Mouse (Mus musculus) adrenal gland, postnatal 25 days (tissue): ENCODE data around the gene Rabgap1l. TPM values are rescaled to one million over a fixed set of nuclear protein-coding genes. Genes with fewer than 3 reads are reported as not detected.
A peak's percentile ranks its signal among the peaks of the same experiment; 100 is the strongest.

Source experiments
- DNase-seq: peaks from one replicate; pipeline ENCODE4 v3.0.0; 2021; ENCODE audit warnings: mixed read lengths
- total RNA-seq: library from RNA; stranded (reverse); gene quantifications from 2 replicates; pipeline ENCODE4 v1.2.3, GENCODE M21; 2021

Gene Rabgap1l
- total RNA-seq, 1 experiment from 2014 or later, result 30.0 TPM

DNA sequence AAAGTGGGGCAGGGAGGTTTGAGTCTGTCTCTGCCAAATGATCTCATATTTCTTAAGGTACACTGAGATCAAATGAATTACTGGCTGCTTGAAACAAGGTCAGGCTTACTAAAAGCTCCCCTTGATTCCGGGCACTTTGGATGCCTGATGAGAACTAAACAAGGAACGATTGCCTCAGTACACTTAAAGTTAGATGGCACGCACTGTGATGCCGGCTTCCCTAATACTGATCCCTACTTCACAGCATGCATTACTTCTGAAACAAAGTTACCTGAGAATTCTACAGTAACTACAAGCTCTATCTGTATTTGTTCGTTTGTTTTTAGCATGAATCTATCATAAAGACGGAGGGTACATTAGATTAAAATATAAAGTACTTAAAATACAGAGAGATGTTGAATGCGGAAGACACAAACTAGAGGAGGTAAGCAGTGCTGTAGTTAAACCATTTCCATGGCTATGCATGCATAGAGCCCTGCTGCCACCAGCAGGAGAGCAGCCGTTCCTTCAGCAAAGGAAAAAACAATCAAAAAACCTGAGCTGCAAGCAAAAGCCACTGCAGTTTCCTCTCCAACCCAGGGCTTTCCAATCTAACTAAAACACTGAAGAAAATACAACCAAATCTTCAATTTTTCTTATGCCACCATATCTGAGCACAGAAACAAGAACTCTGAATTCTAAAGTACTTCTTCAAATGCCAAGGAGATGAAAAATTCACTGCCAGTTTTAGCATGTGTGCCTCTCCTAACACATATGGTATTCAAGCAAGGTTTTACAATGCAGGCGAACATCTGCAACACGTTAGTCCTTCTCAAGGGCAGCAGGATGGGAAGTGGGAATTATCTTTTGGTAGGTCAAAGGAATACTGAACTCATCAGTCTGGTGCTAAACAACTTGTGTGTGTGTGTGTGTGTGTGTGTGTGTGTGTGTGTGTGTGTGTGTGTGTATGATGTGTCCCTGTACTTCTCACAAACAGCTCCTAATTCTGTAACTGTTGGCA lies 415.4 kb downstream of the Rabgap1l start:
- DNase-seq, result peak; percentile 20

DNA sequence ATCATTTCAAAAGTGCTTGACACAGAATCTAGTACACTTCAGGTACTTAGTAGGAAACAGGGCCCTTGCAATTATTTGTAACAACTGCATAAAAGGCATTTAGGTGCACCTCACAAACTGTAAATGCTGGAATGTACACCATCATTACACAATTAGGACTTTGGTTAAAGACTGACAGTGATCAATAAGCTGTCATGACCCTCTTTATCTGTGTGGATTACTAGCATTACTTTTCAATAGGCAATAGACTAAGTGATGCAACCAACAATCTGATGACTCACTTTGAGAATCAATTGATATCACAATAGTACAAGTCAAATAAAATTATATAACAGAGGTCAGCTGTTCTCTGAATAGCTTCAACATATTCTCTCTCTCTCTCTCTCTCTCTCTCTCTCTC lies 418.5 kb downstream of the Rabgap1l start:
- DNase-seq, result no peak

DNA sequence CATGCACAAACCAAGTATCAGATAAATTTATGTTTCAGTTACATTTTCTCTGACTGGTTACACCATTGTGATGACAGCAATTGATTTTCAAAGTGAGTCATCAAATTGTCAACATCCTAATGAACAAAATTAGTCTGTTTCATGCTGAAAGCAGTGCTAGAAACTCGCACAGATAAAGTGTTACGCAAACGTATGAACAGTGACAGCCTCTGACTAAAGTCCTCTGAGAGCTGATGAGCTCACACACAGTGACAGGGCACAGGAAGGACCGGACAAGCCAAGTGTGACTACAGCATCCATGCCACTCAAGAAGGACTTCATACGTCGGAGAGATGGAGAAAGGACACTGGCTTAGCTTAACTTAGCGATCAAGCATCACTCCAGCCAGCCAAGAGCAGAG lies 419.7 kb downstream of the Rabgap1l start:
- DNase-seq, result no peak

DNA sequence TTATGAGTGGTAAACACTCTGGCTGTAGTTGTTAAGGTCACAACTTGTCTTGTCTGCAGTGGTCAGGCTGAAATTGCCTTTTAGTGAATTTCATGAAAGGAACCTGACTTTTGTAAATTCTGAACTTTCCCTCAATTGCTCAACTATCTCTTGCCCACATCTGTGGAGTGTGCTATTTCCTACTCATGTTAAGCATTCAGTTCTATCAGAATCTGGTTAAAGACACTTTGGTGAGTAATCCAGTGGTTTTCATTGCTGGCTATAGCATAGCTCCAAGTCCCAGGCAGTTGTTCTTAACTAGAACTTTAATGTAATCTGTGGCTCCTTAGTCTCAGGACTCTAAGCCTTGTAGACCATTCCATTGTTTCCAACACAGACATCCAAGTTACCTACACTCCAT lies 421.3 kb downstream of the Rabgap1l start:
- no peak for DNase-seq

DNA sequence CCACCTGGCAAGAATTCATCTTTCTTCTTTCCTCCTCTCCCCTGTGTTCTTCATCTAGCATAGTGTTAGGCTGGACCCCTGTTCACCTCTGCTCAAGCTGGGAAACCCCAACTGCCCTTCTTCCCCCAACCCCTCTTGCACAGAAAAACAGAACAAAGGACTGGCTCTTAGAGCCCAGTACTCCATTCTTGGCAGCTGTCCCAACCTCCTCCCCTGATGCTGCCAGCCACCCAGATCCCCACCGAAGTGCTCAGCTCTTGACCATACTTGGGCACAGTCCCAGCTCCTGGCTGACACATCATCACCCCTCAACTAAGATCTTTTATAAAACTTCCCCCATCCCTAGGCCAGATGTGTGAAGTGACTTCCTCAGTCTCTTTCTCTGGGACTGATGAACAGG lies 422.5 kb downstream of the Rabgap1l start:
- DNase-seq, result no peak

DNA sequence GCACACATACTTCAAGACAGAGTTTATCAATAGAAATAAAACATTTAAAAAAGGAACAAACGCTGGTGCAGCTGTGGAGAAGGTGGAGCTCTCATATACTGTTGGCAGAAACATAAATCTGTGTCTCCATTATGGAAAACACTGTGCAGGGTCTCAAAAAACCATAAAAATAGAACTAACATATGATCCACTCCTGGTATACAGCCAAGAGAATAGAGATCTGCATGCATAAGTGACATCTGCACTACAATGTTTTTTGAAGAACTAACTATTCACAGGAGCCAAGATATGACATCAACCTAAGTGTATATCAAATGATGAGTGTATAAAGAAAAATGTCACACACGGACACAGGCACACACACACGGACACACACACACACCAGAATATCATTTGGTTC lies 426.4 kb downstream of the Rabgap1l start:
- DNase-seq, result no peak

DNA sequence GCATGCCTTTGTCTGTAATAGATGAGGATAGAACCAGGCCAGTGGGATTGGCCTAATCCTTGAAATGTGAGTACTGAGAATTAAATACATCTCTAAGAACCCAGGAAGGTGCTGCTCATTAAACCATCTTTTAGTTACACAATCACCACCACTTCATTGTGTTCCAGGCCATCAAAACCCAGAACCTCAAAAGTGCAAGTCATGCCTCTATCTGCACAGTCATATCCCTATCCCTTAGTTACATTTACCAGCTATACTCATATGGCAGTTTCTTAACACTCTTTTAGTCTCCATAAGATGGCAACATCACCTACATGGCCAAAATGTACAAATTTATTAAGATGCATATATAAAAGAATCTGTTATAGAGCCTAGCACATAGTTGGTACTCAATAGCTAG lies 435.7 kb downstream of the Rabgap1l start:
- no peak for DNase-seq

DNA sequence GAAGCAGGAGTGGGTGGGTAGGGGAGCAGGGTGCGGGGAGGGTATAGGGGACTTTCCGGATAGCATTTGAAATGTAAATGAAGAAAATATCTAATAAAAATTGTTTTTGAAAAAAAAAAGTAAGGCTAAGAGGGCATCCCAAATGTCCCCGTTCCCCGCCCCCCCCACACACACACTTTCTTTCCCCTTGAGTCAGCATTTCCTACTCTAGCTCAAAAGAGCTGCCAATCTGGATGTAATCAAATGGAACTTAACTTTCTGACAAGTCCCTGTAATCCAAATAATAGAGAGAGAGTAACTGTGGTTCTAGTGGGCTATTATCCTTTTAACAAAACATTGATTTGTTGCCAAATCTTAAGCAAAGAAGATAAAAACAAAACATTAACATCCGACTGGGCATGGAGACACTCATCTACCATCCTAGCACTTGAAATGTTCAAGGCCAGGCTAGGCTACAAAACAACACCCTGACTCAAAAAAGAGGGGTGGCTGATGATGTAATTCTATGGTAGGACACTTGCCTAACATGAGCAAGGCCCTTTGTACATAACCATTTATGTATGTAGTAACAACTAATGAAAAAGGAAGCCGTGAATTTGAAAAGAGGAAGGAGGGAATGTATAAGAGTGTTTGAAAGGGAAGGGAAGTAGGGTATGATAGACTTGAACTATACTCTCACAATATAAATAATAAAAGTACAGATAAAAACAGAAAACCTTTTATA lies 439.1 kb downstream of the Rabgap1l start:
- no peak for DNase-seq

DNA sequence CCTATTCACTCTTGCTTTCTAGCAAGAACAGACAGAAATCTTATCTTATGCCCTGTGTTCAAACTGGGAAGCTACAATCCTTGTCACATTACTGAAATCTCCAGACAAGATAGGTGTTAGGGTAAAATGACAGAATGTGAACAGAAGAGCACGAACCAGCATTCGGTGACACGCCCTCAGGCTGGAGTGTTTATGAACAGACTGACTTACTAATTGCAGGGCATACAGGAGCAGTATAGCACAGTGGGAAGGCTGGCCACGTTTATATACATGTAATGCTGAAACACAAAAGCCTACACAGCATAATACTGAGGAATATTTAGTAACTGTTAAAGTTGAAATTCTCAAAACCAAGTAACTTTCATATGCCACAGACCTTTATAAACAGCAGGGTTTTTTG lies 440.7 kb downstream of the Rabgap1l start:
- no peak for DNase-seq

DNA sequence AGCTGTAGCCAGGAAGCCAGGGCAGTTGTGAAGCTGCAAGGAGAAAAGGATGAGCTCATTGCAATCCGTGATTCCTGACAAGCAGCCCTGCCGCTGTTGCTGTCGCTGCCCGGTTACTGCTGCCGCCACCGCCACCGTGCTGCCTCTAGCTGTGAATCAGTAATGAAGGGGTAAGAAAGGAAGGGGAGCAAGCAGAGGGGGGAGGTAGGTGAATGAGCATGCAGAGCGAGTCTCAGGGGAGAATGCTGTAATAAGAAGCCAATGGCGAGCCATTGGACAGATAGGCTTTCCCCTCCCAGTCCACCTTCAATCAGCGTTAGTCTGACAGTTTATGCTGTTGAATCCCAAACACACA lies 441.2 kb downstream of the Rabgap1l start:
- DNase-seq, result peak; percentile 42

DNA sequence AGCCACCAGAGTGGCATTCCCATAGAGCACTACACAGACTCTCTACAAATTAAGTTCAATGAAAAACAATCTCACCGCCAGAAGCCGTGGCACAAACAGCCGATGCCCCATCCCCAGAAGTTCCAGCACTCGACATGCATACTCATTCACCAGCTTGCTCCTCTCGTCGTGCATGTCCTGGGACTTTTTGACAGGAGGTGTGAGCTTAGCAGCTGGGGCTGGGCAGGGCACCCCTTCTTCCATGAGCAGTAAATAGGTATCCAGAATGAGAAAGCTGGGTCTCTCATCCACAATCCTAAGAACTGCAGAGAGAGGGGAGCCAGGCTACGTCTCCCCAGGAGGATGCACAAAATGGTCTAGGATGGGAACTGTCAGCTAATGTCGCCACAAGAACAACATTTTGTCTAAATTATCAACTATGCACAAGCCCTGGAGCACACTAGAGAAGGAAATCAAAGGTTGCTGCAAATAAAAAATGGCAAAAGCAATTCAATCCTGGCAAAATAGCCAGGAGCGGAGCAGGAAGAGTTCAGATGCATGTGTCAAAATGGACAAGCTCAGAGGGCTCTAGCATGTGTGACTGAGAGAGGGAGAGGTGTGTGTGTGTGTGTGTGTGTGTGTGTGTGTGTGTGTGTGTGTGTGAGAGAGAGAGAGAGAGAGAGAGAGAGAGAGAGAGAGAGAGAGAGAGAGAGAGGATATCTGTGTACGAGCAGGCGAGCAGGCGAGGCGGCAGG lies 441.7 kb downstream of the Rabgap1l start:
- DNase-seq, result no peak

DNA sequence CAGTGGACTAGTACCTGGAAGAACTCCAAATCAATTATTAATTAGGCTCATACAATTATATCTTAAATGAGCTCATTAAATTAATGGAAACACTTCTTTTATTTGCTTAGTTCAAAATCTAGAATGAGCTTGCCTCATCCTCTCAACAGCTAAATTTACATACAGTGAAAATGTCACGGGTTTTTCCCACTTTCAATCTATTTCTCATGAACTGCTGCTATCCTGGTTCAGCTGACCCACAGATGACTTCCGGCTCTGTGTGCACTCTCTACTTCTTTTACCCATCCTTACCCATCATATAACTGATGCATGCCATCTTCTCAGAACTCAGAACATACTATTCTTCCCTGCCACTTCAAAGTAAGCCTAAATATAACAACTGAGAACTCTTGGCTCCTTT lies 452.4 kb downstream of the Rabgap1l start:
- no peak for DNase-seq

DNA sequence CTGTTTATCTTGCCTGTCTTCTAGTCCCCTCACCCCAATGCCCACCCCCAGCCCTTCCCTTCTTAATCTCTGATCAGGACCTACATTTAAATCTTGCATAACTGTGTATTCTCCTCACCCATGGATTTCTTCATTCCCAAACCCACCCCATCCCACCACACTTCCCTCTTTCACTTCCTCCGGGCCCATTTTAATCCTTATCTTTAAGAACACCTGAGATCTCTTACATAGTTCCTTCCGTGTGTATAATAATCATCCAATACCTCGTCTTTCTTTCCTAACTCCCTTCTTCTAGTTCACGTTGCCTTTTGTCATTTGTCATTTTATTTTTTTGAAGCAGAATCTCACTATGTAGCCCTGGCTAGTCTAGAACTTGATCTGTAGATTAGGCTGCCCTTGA lies 453.6 kb downstream of the Rabgap1l start:
- no peak for DNase-seq

DNA sequence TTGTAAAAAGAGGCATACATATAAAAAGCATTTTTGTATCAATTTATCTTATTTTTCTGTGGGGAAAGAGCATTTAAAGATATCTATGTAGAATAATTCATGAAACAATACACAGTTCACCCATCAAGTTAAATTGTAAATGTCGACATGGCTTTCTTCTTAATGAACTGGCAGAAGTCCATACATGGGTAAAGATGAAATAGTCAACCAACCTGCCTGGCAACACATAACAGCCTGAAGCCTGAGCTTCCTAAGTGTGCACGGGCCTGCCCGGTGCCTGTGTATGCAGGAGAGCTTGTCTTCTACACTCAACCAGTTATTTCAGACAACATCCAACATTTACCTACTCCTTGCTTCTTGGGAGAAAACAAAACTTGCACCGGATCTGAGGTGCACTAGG lies 458.2 kb downstream of the Rabgap1l start:
- no peak for DNase-seq

DNA sequence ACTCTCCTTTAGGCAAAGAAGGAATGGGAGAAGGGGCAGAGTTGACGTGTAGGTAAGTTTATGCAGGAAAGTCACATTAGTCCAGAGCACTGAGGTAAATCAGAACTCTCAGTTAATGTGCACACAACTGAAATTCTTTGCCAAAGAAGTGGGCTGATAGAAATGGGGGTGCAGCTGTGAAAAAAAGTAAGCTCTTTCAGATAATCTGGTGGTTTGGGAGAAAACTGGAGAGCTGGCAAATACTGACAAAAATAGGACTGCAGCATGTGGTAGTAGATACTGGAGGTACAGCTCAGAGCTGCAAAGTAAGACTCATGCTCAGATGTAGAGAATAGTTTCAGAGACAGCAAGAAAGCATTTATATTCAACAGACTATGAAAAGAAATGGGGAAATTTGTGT lies 462.2 kb downstream of the Rabgap1l start:
- no peak for DNase-seq

DNA sequence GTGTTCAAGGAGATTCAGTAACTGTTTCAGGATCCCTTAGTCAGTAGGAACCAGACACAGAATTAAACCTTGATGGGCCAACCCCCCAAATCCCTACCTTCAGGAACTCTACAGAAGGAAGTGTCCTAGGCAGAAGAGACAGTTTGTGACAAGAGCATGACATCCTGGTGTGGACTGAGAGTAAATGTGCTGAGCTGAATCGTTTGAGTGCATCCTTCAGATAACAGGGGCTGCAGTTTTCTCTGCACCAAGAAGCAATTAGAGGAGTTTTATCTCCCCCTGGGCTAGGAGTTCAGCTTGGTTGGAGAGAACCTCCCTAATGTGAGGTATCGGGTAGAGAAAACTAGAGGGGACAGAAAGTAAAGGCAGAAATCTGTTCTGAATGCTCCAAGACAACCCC lies 462.8 kb downstream of the Rabgap1l start:
- DNase-seq, result no peak

DNA sequence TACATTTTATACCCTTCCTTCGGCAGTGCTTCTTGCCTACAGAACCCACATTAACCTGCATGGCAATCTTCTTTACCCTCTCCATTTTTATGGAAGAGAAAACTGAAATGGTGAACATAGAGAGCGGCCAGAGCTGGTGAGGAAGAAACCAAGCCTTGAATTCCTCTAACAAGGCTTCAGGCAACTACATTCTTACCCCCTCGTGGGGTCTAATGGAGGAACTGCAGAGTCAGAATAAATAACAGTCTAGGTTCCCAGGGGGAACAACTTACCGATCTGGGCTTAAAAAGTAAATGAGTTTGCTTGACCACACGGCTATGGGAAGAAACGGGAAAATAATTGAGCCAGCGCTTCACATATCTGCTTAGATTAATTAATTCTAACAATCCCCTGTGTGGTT lies 463.2 kb downstream of the Rabgap1l start:
- no peak for DNase-seq

DNA sequence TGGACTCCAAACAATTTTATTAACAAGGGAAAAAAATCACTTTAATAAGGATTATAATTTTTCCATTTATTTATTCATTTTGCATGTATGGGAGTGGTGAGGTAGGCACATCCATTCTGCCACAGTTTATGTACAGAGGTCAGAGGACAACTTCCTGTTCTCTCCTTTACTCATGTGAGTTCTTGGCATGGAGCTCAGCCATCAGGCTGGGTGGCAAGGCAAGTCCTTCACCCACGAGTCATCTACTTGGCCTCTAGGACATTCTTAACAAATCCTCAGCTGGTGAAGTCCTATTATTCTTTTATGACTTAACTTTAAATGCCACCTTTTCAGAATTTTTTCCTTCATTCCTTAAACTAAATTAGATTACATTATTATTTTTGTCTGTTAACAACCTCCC lies 465.5 kb downstream of the Rabgap1l start:
- DNase-seq, result no peak

DNA sequence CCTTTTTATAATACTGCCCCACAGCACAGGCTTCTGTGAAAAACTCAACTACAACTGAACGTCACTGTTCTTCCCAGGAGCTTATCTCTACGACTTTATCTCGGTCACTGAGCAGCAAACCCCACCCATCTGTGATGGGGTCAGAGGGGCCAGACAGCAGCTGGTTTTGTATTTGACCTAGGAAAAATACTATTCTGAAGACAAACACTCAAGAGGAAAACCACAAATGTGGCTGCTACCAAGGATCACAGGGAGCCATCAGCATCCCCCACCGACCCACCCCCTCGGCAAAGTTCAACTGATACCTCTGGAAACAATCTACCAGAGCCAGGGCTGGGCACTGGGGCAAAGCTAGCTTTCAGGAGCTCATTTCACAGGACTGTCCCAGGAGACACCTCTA lies 467.5 kb downstream of the Rabgap1l start:
- DNase-seq, result no peak

DNA sequence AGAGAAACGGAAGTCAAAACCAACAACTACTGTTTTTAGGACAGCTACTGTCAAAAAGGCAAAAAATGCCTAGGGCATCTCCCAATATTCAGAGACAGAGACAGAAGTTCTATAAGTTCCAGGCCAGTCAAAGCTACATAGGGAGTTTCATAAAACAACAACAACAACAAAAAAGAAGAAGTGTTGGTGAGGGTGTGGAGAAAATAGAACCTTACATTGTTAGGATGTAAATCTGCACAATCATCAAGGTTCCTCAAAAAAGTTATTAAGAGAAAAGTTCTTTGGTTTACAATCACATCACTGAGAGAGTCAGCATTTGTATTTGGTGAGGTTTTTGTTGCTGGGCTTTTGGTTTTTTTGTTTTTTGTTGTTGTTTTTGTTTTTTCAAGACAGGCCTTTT lies 472.3 kb downstream of the Rabgap1l start:
- no peak for DNase-seq

DNA sequence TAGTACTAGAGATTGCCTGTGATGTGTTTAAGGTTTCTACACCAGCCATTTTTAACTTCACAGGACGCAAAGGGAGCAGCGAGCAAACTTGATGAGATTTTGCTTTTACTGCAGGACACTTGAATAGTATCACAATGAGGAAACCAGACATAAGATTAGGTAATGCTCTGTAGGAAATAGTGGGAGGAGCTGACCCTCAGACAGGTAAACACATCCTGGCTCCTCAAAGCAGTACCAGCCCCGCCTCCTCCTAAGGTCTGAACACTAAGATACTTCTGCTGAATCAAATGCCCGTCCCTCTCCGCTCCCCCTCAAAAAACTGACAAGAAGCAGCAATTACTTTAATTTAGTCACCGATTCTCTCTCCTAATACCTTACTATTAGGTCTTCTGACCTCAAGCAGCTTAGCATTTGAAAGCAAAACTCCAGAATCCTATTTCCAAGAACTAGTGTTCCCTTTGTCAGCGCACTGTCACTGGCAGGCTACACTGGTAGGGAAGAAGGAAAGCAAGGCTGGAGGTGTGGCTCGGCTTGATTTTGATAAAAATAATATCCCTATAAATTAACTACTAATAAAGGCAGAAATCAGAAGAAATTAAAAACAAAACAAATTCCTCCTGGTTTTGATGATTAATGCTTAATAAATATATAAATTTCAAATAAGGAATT lies 474.8 kb downstream of the Rabgap1l start:
- no peak for DNase-seq

DNA sequence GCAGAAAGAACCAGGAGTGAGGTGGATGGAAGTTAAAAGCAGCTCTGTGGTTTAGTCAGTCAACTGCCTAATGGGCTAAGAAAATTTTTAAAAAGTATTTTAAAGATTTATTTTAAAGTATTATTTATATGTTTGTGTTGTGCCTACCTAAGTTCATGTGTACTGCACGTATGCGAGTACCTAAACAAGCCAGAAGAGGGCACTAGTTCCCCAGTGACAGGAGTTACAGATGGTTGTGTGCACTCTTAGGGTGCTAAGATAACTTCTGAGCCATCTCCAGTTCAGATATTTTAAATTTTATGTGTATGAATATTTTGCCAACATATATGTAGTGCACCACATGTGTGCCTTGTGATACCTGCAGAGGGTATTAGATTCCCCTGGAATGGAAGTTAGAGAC lies 476.8 kb downstream of the Rabgap1l start:
- DNase-seq, result no peak
